Mouse (Mus musculus) left cerebral cortex, postnatal 4 days (tissue): ENCODE results near the gene Mcrip1. TPM values are rescaled to one million over a fixed set of nuclear protein-coding genes. Genes with fewer than 3 reads are reported as not detected.
"Not testable (repeated sequence)": the region's sequence is repeated elsewhere in the genome, so short reads cannot be mapped to it uniquely, and the experiment has no call there.

Source experiments
- DNase-seq: peaks from one replicate; pipeline ENCODE4 v3.0.0-alpha.2; 2022
- intact Hi-C: fragments of 180-260 bp; cut with DNase I; formaldehyde crosslinking; loops from one replicate; pipeline ENCODE4 v1.15.1; 2025
- total RNA-seq, 2 experiments: library from RNA; stranded (reverse); gene quantifications; 2 replicates each; pipeline ENCODE4 v1.2.3; 2021

Mcrip1 gene
- total RNA-seq, 2 experiments from 2014 or later, result 105 to 113 TPM

DNA sequence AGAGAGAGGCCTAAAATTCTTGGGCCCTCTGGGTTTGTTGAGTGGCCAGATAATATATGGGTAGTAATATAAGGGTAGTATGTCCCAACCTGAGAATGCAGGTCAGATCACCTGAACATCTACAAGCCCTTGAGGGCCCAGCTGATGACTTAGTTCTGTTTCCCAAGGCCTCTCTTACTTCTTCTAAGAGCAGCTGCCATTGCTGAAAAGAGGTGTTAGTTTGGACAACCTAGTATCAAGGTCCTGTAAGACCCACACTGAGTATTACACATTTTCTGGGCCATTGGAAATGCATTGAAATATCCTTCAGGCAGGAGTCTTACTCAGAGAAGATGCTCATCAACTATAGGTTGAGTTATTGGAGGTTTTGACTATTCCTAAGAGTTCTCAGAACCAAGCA lies 26.4 kb upstream of the Mcrip1 start:
- intact Hi-C loops, result no loop called here
- no peak for DNase-seq

GRCm38 (mm10) chr11:120575046-120575445 lies 25.5 kb upstream of the Mcrip1 start:
- intact Hi-C loops, result no loop called here
- DNase-seq, result no peak

- intact Hi-C loops, result no loop called here
- DNase-seq, result no peak
These were observed 24.7 kb upstream of the Mcrip1 start for GRCm38 (mm10) chr11:120574278-120574600.

DNA sequence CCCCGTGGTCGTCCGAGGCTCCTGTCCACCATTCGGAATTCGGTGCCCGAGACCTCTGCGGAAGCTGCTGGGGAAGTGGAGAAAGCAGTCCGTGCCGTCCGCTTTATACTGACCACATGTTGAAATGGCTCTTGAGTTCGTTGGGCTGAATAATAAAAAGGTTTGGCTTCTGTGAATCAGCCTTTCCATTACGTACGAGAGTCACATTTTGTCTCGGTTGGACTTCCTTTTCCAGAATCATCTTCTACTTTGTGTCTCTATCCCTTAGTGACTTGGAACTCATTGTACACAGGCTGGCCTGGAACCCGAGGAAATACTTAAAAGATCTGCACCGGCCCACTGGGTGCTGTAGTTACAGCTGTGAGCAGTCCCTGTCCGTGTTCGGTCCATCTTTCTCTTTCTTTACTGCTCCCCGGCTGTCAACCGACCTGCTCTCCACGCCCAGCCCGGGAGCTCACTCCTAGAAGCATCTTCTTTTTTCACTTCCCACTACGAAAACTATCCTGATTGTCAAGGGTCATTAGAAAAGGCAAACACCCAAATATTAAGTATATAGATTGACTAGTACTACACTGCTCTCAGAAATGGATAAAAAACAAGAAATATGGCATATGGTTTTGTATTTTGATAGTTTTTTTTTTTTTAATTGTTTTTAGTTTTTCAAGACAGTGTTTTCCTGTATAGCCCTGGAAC lies 24.2 kb upstream of the Mcrip1 start:
- intact Hi-C loops, result no loop called here
- no peak for DNase-seq

GRCm38 (mm10) chr11:120572752-120573584 lies 23.4 kb upstream of the Mcrip1 start, which contains the start of gene P4hb:
Gene P4hb (minus strand): TSS chr11:120573253.
- intact Hi-C loops, result no loop called here
- DNase-seq, result peak; percentile 100

- no peak for DNase-seq
- intact Hi-C loops, result no loop called here
These were observed 22.9 kb upstream of the Mcrip1 start for GRCm38 (mm10) chr11:120572417-120572751.

DNA sequence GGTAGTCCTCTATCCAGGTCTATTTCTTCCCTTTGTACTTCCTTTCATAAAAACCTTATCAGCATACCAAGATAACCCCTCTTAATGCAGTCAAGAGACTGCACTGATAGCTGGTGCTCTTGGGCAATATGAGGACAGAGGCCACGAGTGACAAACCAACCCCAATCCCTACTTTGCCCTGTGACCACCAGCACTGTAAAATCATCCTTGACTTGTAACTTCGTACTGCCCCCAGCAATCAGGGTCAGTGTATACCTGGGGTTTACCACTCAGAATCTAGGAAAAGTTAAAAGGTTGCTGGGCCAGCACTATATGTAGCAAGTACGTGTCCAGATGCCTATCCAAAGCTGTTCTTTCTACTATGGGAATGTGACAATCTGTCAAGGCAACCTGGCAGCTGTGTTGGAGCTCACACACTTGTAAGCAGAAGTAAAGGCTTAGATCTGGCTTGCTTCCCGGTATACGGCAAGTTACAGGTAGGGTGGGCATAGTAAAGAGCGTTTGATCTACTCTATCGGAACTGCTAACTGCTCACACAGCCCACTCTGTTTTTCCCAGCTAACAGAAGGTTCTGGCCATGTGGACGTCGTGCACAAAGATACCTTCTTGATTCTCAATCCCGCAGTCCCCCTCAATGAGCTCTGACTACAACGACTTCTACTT lies 22.4 kb upstream of the Mcrip1 start:
- no peak for DNase-seq
- intact Hi-C loops, result no loop called here

DNA sequence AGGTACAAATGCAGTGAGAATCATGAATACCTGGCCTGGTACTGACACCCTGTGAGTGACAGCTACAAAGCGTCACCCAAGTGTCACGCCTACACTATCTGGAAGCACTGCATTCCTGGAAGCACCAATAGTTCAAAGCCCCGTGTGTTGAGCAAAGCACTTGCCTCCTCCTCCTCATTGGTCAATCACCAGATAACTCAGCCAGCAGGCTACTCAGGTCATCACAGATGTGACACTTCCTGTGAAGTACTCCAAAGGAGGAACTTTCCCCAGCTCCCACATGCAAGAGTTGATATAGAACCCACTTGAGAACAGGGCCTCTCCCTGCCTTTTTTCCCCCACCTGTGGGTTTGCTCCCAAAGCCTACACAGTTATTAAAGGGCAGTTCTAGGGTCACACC lies 21.6 kb upstream of the Mcrip1 start:
- DNase-seq, result no peak
- intact Hi-C loops, result no loop called here

DNA sequence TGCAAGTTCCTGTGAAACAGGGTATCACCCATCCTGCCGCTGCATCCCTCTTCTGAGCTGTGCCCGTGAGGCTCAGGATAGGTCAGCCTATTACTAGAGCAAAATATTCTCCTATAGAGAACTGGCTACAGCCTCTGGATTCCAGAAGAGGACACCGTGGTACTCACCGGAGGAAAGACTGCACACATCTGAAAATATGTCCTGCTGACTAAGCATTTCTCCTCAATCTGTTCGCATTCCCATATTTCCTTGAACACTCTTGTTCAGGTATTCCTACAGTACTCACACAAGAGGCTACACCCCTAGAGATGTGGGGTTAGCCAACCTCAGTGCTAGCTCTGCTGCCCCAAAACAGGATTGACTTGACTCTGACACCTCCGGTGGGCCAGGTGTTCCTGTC lies 18.8 kb upstream of the Mcrip1 start:
- intact Hi-C loops, result loop anchor here (5.0 kb wide), 1 partner anchor 51 kb away; no protein-coding TSS in a partner anchor
- DNase-seq, result no peak

GRCm38 (mm10) chr11:120565114-120565513 lies 15.6 kb upstream of the Mcrip1 start:
- intact Hi-C loops, result loop anchor here (5.0 kb wide), 1 partner anchor 48 kb away; no protein-coding TSS in a partner anchor
- DNase-seq, result no peak

DNA sequence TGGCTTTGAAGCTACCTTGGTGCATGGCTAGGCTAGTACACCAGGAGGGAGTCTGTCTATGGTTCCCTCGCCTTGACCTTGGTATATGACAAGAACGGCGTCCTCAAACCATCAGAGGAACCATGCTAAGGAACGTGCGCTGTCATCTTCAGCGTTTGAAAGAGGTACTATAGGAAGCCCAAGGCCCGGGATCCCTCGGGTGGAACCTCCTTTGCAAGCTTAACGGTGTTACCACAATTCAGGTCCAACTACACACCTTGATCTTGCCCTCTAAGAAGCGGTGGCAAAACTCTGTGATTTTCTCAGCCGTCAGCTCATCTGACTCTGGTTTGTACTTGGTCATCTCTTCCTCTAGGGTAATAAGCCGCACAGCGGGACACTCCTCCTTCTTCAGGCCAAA lies 13.4 kb upstream of the Mcrip1 start:
- intact Hi-C loops, result no loop called here
- DNase-seq, result no peak

- intact Hi-C loops, result no loop called here
- no peak for DNase-seq
These were observed 11.6 kb upstream of the Mcrip1 start for GRCm38 (mm10) chr11:120560952-120561728.

GRCm38 (mm10) chr11:120558843-120559242 lies 9.3 kb upstream of the Mcrip1 start:
- intact Hi-C loops, DNase-seq: not testable (repeated sequence)

GRCm38 (mm10) chr11:120555260-120555659 lies 5.7 kb upstream of the Mcrip1 start:
- intact Hi-C loops, result no loop called here
- DNase-seq, result no peak

DNA sequence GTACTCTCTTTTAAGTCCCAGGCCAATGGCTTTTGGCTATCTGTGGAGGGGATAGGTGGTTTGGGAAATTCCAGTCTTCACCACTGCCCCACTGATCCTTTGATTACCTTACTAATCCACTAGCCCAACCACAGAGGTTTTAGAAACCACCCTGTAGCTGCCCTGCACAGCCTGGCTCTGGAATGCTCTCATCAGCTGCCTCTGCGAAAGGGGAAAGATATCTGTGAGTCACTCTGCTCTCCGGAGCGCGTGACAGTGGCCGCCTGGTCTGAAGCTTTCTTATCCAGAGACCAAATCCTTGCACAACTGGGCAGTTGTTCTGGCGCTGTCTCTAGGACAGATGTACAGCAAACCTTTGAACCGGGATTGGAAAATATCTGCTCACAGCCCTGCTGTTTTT lies 5.3 kb upstream of the Mcrip1 start:
- intact Hi-C loops, result no loop called here
- no peak for DNase-seq

GRCm38 (mm10) chr11:120552736-120553135 lies 3.2 kb upstream of the Mcrip1 start:
- intact Hi-C loops, result no loop called here
- DNase-seq, result no peak

- intact Hi-C loops, result no loop called here
- no peak for DNase-seq
These were observed 1.4 kb upstream of the Mcrip1 start, which contains the start of gene Ppp1r27 for GRCm38 (mm10) chr11:120550810-120551440. Gene Ppp1r27 (minus strand): TSS chr11:120551132.

DNA sequence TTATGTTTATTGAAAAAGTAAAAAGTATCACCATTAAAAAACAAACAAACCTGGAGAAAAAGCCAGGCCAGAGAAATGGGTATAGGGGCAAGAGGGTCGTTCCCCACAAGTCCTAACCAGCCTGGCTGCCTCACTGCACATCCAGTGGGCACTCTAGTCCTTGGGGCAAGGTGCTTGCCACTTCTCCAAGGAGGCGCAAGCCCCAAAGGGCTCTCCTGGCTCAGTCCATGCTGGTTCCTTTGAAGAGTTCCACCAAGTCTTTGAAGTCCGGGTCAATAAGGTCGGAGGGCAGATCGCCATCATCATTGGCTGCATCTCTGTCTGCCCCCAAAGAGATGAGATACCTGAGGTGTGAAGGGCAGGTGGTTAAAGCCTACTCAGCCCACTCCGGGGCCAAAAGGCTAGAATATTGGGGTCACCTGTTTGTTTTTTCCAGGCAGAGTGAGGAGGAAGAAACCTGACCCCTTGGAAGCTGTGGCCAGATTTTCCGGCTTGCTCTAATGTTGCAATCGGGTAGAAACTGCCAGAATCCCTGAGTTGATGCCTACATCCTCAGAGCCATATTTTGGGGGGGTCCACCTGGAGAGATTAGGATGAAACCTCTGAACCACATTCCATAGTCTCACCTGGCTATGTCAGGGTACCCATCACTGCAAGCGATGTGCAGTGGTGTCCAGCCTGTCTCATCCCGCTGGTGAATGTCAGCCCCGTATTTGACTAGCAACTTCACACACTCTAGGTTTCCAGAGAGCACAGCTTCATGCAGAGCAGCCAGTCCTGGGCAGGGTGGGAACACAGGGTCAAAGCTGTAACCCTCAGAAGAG lies 671 bp upstream of the Mcrip1 start:
- intact Hi-C loops, result no loop called here
- DNase-seq, result no peak

DNA sequence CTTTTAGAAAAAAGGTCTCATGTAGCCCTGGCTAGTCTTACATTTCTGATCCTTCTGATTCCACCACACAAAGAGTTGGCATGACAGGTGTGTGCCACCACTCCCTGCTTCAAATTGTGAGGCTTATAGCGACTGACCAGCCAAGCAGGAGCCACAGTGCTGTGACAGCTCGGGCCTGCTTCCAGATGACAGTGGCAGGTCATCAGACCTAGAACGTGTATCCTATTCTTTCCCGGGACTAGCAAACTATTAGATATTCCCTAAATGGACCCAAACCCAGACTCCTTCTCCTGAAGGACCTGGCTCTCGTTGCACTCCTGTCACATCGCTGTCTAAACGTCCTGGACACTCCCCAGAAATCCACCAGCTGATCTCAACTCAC lies 750 bp downstream of the Mcrip1 start:
- intact Hi-C loops, result no loop called here
- DNase-seq, result no peak

- DNase-seq, result no peak
- intact Hi-C loops, result no loop called here
These were observed 1.3 kb downstream of the Mcrip1 start for GRCm38 (mm10) chr11:120548214-120548613.
